Mouse (Mus musculus) spleen, adult 2 months (tissue): ENCODE measurements around the gene Pfn3.

ENCODE experiments used
- CTCF ChIP-seq: fragments of 200-500 bp; IDR thresholded peaks from 2 replicates; pipeline ENCODE4 v1.5.1; 2011; ENCODE audit warnings: mild to moderate bottlenecking, inconsistent platforms; ENCODE audit not compliant: insufficient read depth, insufficient read length, insufficient replicate concordance; ENCODE audit errors: extremely low read depth
- POLR2A ChIP-seq: fragments of 200-500 bp; IDR thresholded peaks from 2 replicates; pipeline ENCODE4 v1.6.1; 2011; ENCODE audit warnings: low read depth, low read length, inconsistent platforms

- TF ChIP-seq CTCF (no peak), POLR2A (no peak)
Measured at GRCm38 (mm10) chr13:55412643-55413307, 2.3 kb downstream of the Pfn3 start.
